Mouse (Mus musculus): ENCODE data around the gene Rnaseh1.

GRCm38 (mm10) chr12:28708154-28708553 lies 58.8 kb downstream of the Rnaseh1 start:
- TF ChIP-seq GATA1 (IDR thresholded peaks at IDR 0.05; ENCODE audit: borderline replicate concordance, low read length) = no peak
- no peak for TF ChIP-seq FLI1 (IDR thresholded peaks at IDR 0.05; ENCODE audit: low read length)
